ENCODE assay signal across 18 mouse cellular contexts in the genomic region with DNA sequence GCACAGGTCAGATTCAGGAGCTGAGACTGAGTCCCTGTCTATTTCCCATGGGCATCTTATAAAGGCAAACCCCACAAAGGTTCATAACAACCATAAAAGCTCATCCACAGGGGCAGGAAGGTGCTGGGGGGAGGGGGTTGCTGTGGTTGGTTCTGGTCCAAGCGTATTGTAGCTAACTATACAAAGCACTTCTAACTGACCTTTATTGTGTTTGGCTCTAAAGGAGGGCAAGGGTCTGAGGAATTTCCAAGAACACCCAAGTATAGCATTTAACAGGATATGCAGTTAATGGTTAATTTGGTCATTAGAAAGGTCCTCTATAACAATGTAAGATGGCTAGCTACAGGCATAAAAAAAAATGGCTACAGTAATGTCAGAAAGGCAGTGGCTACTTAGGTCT.
"Had no signal": no experiment of that assay in that cellular context is flagged by ENCODE, and none has a peak within 500 bp of the region (broad histone marks: within the 10 kb centered on the region; RNA-seq: fewer than 3 reads in every experiment).

No protein-coding gene starts in this region.

- H3K4me1 ChIP-seq: limb, embryonic 12.5 days; limb, embryonic 15.5 days; midbrain, embryonic 12.5 days; midbrain, embryonic 15.5 days; neural tube, embryonic 12.5 days; neural tube, embryonic 15.5 days; stomach, embryonic 15.5 days had no signal

- H3K36me3 ChIP-seq: limb, embryonic 12.5 days; limb, embryonic 15.5 days; midbrain, embryonic 12.5 days; midbrain, embryonic 15.5 days; neural tube, embryonic 12.5 days; neural tube, embryonic 15.5 days; stomach, embryonic 15.5 days had no signal

- H3K9ac ChIP-seq: limb, embryonic 12.5 days; limb, embryonic 15.5 days; liver, embryonic 14.5 days; liver, postnatal 0 days; lung, embryonic 14.5 days; midbrain, embryonic 12.5 days; midbrain, embryonic 15.5 days; neural tube, embryonic 12.5 days; neural tube, embryonic 15.5 days; stomach, embryonic 15.5 days had no signal

- H3K27ac ChIP-seq: limb, embryonic 12.5 days; limb, embryonic 15.5 days; liver, embryonic 14.5 days; macrophage; midbrain, embryonic 12.5 days; midbrain, embryonic 15.5 days; neural tube, embryonic 12.5 days; neural tube, embryonic 15.5 days; stomach, embryonic 15.5 days had no signal

- H3K9me3 ChIP-seq: limb, embryonic 12.5 days; limb, embryonic 15.5 days; midbrain, embryonic 12.5 days; midbrain, embryonic 15.5 days; neural tube, embryonic 12.5 days; neural tube, embryonic 15.5 days; stomach, embryonic 15.5 days had no signal

- H3K4me2 ChIP-seq: limb, embryonic 12.5 days; limb, embryonic 15.5 days; liver, embryonic 11.5 days; lung, embryonic 14.5 days; midbrain, embryonic 12.5 days; midbrain, embryonic 15.5 days; neural tube, embryonic 12.5 days; neural tube, embryonic 15.5 days; stomach, embryonic 15.5 days had no signal

- ATAC-seq: liver, postnatal 0 days; midbrain, embryonic 15.5 days had no signal

- H3K4me3 ChIP-seq: limb, embryonic 12.5 days; limb, embryonic 15.5 days; midbrain, embryonic 12.5 days; midbrain, embryonic 15.5 days; neural tube, embryonic 12.5 days; neural tube, embryonic 15.5 days; stomach, embryonic 15.5 days had no signal

- H3K27me3 ChIP-seq: limb, embryonic 12.5 days; limb, embryonic 15.5 days; midbrain, embryonic 12.5 days; midbrain, embryonic 15.5 days; neural tube, embryonic 12.5 days; neural tube, embryonic 15.5 days; stomach, embryonic 15.5 days had no signal

- DNase-seq: kidney, adult 2 months; kidney, postnatal 10 days; left cerebral cortex, postnatal 4 days; liver, postnatal 0 days; lung, embryonic 14.5 days; right cerebral cortex, adult 18-20 months; right cerebral cortex, postnatal 14 days; spleen, adult 18-20 months had no signal
